Mouse (Mus musculus) spleen, postnatal 14 days (tissue): ENCODE measurements around the gene Aph1b.

Experiments used
- DNase-seq, 2 experiments: peaks; one replicate each; pipeline ENCODE4 v3.0.0; 2021 to 2022; ENCODE audit warnings: low spot score in 2 of 2

Gene Aph1b

GRCm38 (mm10) chr9:66739516-66739915, 55.8 kb downstream of the Aph1b start:
- no peak for DNase-seq

DNA sequence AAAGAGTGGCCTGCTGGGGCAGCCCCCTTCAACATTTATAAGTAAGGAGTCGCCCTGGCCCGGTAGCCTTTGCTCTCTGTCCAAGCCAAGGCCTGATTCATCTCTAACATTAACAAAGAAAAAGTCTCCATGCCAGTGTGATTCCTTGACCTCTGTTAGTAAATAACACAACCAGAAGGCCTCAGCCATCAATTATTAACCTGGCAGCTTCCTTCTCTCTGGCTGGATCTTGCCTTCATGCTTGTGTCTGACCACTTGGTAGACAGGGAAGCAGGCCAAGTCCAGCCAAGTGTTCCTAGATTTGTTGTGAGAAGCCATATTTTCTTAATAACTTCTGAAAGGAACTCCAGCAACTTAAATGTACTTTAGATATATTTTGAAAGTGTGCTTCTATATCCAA, 58.7 kb downstream of the Aph1b start:
- DNase-seq, result no peak

DNA sequence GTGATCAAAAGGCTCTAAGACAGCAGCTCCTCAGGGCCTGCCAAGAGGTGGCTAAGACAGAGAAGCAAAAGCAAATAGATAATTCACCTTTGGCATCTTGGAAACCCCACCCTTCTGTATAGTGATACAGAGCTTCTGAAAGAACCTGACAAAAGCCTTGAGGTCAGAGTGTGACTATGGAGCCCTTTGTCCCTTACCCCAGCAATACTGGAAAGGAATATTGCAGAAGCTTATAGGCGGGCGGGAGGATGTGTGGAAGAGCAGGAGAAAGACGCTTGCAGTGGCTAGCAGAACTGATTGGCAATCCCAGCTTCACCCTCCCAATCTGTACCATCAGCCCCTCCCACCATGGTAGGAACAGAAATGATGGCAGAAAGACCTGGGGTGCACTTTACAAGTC, 59.3 kb downstream of the Aph1b start:
- DNase-seq, result no peak

- DNase-seq, result no peak
Observed at GRCm38 (mm10) chr9:66735122-66735521, 60.2 kb downstream of the Aph1b start.

DNA sequence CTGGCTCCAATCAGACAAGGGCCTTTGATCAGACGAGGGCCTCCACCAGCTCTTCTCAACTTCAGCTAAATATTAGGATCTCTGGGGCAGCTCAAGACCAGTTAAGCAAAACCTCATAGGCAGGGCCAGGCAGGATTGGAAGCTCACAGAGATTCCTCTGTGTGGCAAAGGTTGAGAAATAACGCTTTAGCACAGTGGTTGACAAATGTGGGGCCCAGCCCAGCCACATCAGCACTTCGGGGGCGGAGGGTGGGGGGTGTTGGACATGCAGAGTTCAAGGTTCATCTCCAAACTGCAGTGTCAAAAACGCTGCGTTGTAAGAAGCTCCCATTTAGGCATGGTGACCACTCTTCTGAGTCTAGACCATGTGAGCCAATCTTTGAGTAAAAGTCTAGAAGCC, 60.7 kb downstream of the Aph1b start:
- no peak for DNase-seq

DNA sequence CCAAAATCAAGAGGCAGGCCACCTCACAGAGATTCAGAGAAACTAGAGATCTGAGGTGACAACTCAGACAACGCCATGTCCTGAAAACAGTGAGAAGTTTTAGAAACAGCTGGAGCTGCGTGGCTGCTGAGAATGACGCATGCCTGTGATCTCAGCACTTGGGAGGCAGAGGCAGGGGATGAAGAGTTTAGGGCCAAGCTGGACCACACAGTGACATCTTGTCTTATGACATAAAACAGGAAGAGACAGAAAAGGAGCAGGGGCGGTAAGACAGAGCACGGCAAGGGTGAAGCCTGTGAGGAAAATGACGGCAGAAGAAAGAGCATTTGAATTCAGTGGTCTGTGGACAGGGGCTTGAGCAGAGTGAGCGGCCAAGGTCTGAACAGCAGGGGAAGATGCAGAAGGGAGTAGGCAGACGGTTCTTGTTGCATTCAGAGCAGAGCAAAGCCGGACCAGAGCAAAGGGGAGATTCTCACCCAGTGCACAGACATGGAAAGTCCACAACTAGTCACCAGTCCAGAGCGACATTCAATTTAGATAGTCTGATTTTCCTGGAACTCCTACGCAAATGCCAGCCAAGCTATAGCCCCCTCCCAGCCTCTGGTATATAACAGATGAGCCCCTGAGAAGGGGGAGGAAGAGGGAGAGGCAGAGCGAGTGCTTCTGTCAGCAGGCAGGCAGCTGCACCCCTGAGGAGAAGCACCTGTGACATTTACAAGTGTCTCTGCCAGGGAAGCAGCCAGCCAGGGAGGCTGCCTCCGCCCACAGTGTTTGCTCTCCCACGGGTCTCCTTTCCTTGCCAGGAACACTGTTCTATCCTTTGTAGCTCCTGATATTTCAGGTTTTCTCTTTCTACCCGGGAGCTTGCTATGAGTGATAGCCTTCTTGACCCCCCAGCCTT, 62.2 kb downstream of the Aph1b start:
- no peak for DNase-seq

- DNase-seq, result no peak
Observed at GRCm38 (mm10) chr9:66731284-66731683, 64.0 kb downstream of the Aph1b start.

- DNase-seq, result no peak
Observed at GRCm38 (mm10) chr9:66730556-66730955, 64.7 kb downstream of the Aph1b start.

- no peak for DNase-seq
Observed at GRCm38 (mm10) chr9:66727333-66727732, 68.0 kb downstream of the Aph1b start.

DNA sequence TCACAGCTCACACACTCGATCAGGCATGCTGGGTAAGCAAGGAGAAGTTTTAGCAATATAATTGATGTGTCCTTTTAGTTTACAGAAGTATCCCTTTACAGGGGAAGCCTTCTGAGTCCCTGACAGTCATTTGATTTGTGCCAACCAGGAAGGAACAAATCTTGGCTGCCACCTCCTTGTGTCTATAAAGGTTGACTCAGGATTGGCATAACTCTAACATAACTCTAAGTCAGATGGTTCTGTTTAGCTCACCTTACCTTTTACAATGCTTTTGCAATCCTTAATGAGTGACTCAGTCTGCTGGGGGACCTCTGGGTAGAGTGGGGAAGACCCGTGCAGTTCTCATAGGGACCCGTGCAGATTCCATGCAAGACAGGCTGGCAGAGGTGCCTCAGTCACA, 69.7 kb downstream of the Aph1b start:
- DNase-seq, result no peak
